Mouse (Mus musculus): ENCODE data around the gene Ubxn4. TPM values are rescaled to one million over a fixed set of nuclear protein-coding genes. Genes with fewer than 3 reads are reported as not detected.

Gene Ubxn4
- 108 TPM for polyA plus RNA-seq (2017; shearing (Covaris generic))

DNA sequence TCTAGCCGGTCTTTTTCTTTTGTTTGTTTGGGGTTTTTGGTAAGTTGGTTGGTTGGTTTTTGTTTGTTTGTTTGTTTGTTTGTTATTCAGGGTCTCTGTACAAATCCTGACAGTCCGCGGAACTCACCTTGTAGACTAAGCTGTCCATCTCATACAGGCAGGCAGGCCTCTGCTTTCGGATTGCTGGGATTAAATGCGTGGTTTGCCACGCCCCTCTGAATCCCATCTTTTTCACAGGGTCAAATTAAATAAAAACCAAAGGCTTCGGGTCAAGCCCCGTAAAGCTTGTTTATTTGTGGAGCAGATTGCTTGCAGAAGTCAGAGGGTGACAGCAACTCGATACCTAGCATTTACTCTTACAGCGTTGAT is at the start of gene Ubxn4:
TSS of gene Ubxn4 (plus strand) at position 338 of the 369 bp plus-strand sequence.

DNA sequence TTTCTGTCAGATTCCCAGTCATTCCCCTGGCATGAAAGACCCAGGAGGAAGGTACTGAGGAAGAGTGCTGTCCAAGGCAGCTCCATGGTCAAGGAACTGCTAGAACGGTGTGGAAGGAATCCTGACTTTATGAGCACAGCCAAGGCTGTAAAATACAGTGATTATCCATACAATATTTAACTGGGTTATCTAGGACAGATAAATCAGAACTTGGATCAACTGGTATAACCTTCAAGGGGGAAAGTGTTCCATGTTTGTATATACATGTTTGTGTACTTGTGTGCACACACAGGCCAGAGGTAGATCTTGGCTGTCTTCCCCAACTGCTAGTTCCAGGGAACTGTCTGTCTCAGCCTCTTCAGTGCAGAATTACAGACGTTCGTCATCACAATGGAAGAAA is 84.5 kb downstream of the Ubxn4 start, which contains the start of gene Lct:
TSS of gene Lct (minus strand) at position 101 of the 400 bp plus-strand sequence.

Other genes with a start within 250 kb of the Ubxn4 start
- gene Zranb3, start 140.9 kb upstream of the Ubxn4 start, polyA plus RNA-seq (2017; shearing (Covaris generic)): 2.1 TPM
- 80.3 TPM for gene R3hdm1, start 140.7 kb upstream of the Ubxn4 start, polyA plus RNA-seq (2017; shearing (Covaris generic))
- gene Lct, start 84.4 kb downstream of the Ubxn4 start, polyA plus RNA-seq (2017; shearing (Covaris generic)): not detected
- 146 TPM for gene Mcm6, start 115.7 kb downstream of the Ubxn4 start, polyA plus RNA-seq (2017; shearing (Covaris generic))
- gene Dars, start 173.4 kb downstream of the Ubxn4 start, polyA plus RNA-seq (2017; shearing (Covaris generic)): 182 TPM